Mouse (Mus musculus): Measurements from ENCODE around the gene Pla2g7.

GRCm38 (mm10) chr17:43518644-43519409 lies 49.1 kb upstream of the Pla2g7 start:
- TF ChIP-seq CTCF (IDR thresholded peaks at IDR 0.05; ENCODE audit: control insufficient read depth, insufficient read depth, insufficient replicate concordance, low read depth, low read length) (peak; percentile 33; the same call in 1 of the 2 replicates), POLR2A (IDR thresholded peaks at IDR 0.05; ENCODE audit: control insufficient read depth, low read depth, low read length) (no peak)
